ENCODE assay signal across 13 mouse cellular contexts in genomic region chr6:118989999-118990776, GRCm38 (mm10).
A peak's percentile ranks its signal among the peaks of the same experiment; 100 is the strongest.
DNase-seq lines count a peak whose midpoint lies in the region; ATAC-seq and TF ChIP-seq lines count a peak whose summit lies in the region.
"Had no signal": no experiment of that assay in that cellular context is flagged by ENCODE, and none has a peak within 500 bp of the region (broad histone marks: within the 10 kb centered on the region; RNA-seq: fewer than 3 reads in every experiment).

No protein-coding gene starts in this region.

- peaks cover 6% of the 10 kb centered on the region for H3K4me1 ChIP-seq in heart, adult 2 months (ENCODE audit: control insufficient read depth, insufficient read depth, low read length)
- no peaks in the 10 kb centered on the region for H3K4me1 ChIP-seq in liver, embryonic 11.5 days (replicated peaks; ENCODE audit: control insufficient read depth, insufficient read depth, low read length)
- H3K4me1 ChIP-seq in liver, postnatal 0 days (ENCODE audit: insufficient read depth): no peaks in the 10 kb centered on the region
- H3K4me1 ChIP-seq in kidney, postnatal 0 days (replicated peaks; ENCODE audit: insufficient read depth, low read length): no peaks in the 10 kb centered on the region
- peaks cover 11% of the 10 kb centered on the region for H3K4me1 ChIP-seq in neural tube, embryonic 14.5 days (ENCODE audit: control insufficient read depth, insufficient read depth, low read length)
- H3K4me1 ChIP-seq: midbrain, embryonic 12.5 days had no signal

- intact Hi-C loops in heart, adult 2 months (cut with DNase I): no loop called here

- no peak overlapping the region for H3K4me2 ChIP-seq in liver, embryonic 11.5 days
- no peak overlapping the region for H3K4me2 ChIP-seq in liver, postnatal 0 days (ENCODE audit: low read depth, low read length)
- H3K4me2 ChIP-seq in kidney, postnatal 0 days (ENCODE audit: low read length): no peak overlapping the region
- no peak overlapping the region for H3K4me2 ChIP-seq in neural tube, embryonic 14.5 days (ENCODE audit: low read depth, low read length)
- H3K4me2 ChIP-seq: heart, embryonic 15.5 days; midbrain, embryonic 12.5 days had no signal

- no peak overlapping the region for H3K27ac ChIP-seq in heart, adult 2 months
- H3K27ac ChIP-seq in liver, embryonic 11.5 days (ENCODE audit: low read depth, low read length): no peak overlapping the region
- no peak overlapping the region for H3K27ac ChIP-seq in liver, postnatal 0 days (ENCODE audit: low read depth)
- no peak overlapping the region for H3K27ac ChIP-seq in kidney, postnatal 0 days
- H3K27ac ChIP-seq in neural tube, embryonic 14.5 days (ENCODE audit: low read depth, low read length): peak overlapping the region; percentile 52; the same call in 1 of the 2 replicates
- H3K27ac ChIP-seq: heart, embryonic 15.5 days; midbrain, embryonic 12.5 days had no signal

- no peak for TF ChIP-seq EP300 in heart, adult 2 months (IDR thresholded peaks at IDR 0.05; ENCODE audit: insufficient read depth, low read depth, low read length)
- no peak for TF ChIP-seq EP300 in liver, postnatal 0 days (IDR thresholded peaks at IDR 0.05; ENCODE audit: low read depth)

- no peaks in the 10 kb centered on the region for H3K36me3 ChIP-seq in heart, adult 2 months (ENCODE audit: control insufficient read depth, insufficient read depth, low read length)
- H3K36me3 ChIP-seq in liver, embryonic 11.5 days (ENCODE audit: control insufficient read depth, insufficient read depth, low read length): no peaks in the 10 kb centered on the region
- H3K36me3 ChIP-seq in liver, postnatal 0 days (replicated peaks; ENCODE audit: insufficient read depth, low read length): no peaks in the 10 kb centered on the region
- H3K36me3 ChIP-seq in kidney, postnatal 0 days (ENCODE audit: insufficient read depth, low read length): no peaks in the 10 kb centered on the region
- H3K36me3 ChIP-seq in neural tube, embryonic 14.5 days (ENCODE audit: control insufficient read depth, insufficient read depth, low read length): no peaks in the 10 kb centered on the region
- H3K36me3 ChIP-seq: midbrain, embryonic 12.5 days had no signal

- no peak overlapping the region for H3K4me3 ChIP-seq in heart, adult 2 months
- no peak overlapping the region for H3K4me3 ChIP-seq in liver, embryonic 11.5 days (ENCODE audit: low read depth, low read length)
- no peak overlapping the region for H3K4me3 ChIP-seq in liver, postnatal 0 days (ENCODE audit: low read depth, low read length)
- no peak overlapping the region for H3K4me3 ChIP-seq in kidney, postnatal 0 days (replicated peaks; ENCODE audit: low read depth, low read length)
- H3K4me3 ChIP-seq in neural tube, embryonic 14.5 days (ENCODE audit: low read depth, low read length): no peak overlapping the region
- H3K4me3 ChIP-seq: erythroblast, embryonic 14.5 days; heart, embryonic 15.5 days; midbrain, embryonic 12.5 days had no signal

- no peaks in the 10 kb centered on the region for H3K79me2 ChIP-seq in heart, adult 2 months (replicated peaks; ENCODE audit: control insufficient read depth, insufficient read depth, low read length)

- H3K9ac ChIP-seq in heart, adult 2 months (ENCODE audit: low read depth, low read length): no peak overlapping the region
- H3K9ac ChIP-seq in liver, embryonic 11.5 days (ENCODE audit: low read depth, low read length): no peak overlapping the region
- H3K9ac ChIP-seq in liver, postnatal 0 days (replicated peaks): no peak overlapping the region
- H3K9ac ChIP-seq in kidney, postnatal 0 days (ENCODE audit: low read depth, low read length): no peak overlapping the region
- H3K9ac ChIP-seq in neural tube, embryonic 14.5 days (replicated peaks; ENCODE audit: low read depth, low read length): no peak overlapping the region
- H3K9ac ChIP-seq: heart, embryonic 15.5 days; midbrain, embryonic 12.5 days had no signal

- H3K27me3 ChIP-seq in heart, adult 2 months (ENCODE audit: control insufficient read depth, insufficient read depth, low read length): no peaks in the 10 kb centered on the region
- H3K27me3 ChIP-seq in liver, embryonic 11.5 days (replicated peaks; ENCODE audit: control insufficient read depth, insufficient read depth, low read length): no peaks in the 10 kb centered on the region
- H3K27me3 ChIP-seq in liver, postnatal 0 days (ENCODE audit: insufficient read depth, low read length): no peaks in the 10 kb centered on the region
- H3K27me3 ChIP-seq in kidney, postnatal 0 days (ENCODE audit: insufficient read depth, low read length): no peaks in the 10 kb centered on the region
- no peaks in the 10 kb centered on the region for H3K27me3 ChIP-seq in neural tube, embryonic 14.5 days (ENCODE audit: control insufficient read depth, insufficient read depth, low read length)
- H3K27me3 ChIP-seq: heart, embryonic 15.5 days; midbrain, embryonic 12.5 days had no signal

- peak; percentile 72 for DNase-seq in heart, adult 11 months
- DNase-seq in heart, adult 2 months: no peak
- DNase-seq in liver, embryonic 11.5 days (ENCODE audit: low spot score): no peak
- DNase-seq in liver, postnatal 0 days: no peak
- peak; percentile 10 for DNase-seq in kidney, postnatal 0 days (ENCODE audit: low spot score)
- no peak for DNase-seq in cerebellum, postnatal 10 days
- DNase-seq: gastrocnemius, postnatal 10 days; right cerebral cortex, postnatal 14 days; thymus, postnatal 36 days had no signal

- WGBS in heart, adult 2 months: 84% methylated on average over 9 of the region's 9 CpGs
- 72% methylated on average over 9 of the region's 9 CpGs for WGBS in liver, embryonic 11.5 days
- WGBS in liver, postnatal 0 days (ENCODE audit: insufficient replicate concordance): 69% methylated on average over 9 of the region's 9 CpGs
- 68% methylated on average over 9 of the region's 9 CpGs for WGBS in kidney, postnatal 0 days
- WGBS in neural tube, embryonic 14.5 days: 48% methylated on average over 9 of the region's 9 CpGs

- no peak for TF ChIP-seq CTCF in heart, adult 2 months (IDR thresholded peaks at IDR 0.05)
- no peak for TF ChIP-seq CTCF in liver, postnatal 0 days (IDR thresholded peaks at IDR 0.05; ENCODE audit: low read depth)
- TF ChIP-seq CTCF in kidney, postnatal 0 days (IDR thresholded peaks at IDR 0.05; ENCODE audit: low read depth): no peak

- no peak for TF ChIP-seq POLR2A in heart, adult 2 months (IDR thresholded peaks at IDR 0.05; ENCODE audit: insufficient read depth, low read depth, low read length)

- H3K9me3 ChIP-seq in liver, embryonic 11.5 days (ENCODE audit: control insufficient read depth, low read length): no peaks in the 10 kb centered on the region
- no peaks in the 10 kb centered on the region for H3K9me3 ChIP-seq in liver, postnatal 0 days (ENCODE audit: low read length)
- no peaks in the 10 kb centered on the region for H3K9me3 ChIP-seq in kidney, postnatal 0 days (replicated peaks; ENCODE audit: low read length)
- no peaks in the 10 kb centered on the region for H3K9me3 ChIP-seq in neural tube, embryonic 14.5 days (ENCODE audit: control insufficient read depth, low read length)
- H3K9me3 ChIP-seq: heart, embryonic 15.5 days; midbrain, embryonic 12.5 days had no signal

- peak; percentile 18 for ATAC-seq in liver, embryonic 11.5 days (replicated peaks; ENCODE audit: low FRiP score)
- no peak for ATAC-seq in liver, postnatal 0 days
- peak; percentile 52; the same call in 1 of the 2 replicates for ATAC-seq in kidney, postnatal 0 days (replicated peaks; ENCODE audit: low FRiP score, low read depth)
- ATAC-seq in neural tube, embryonic 14.5 days (ENCODE audit: low read depth): peak; percentile 44

Comparison
In these comparisons a context has a peak if more than half of its experiments do, and no peak if none do; other contexts are left out.
1. DNase-seq: peak in heart, adult 11 months (single experiment) and kidney, postnatal 0 days (single experiment); none in heart, adult 2 months (0 of 2), liver, embryonic 11.5 days (single experiment), liver, postnatal 0 days (single experiment) and cerebellum, postnatal 10 days (0 of 2).